Mouse (Mus musculus): ENCODE data around the gene Vti1a. TPM values are rescaled to one million over a fixed set of nuclear protein-coding genes. Genes with fewer than 3 reads are reported as not detected.

Vti1a gene
- polyA plus RNA-seq, 1 experiment: 35.0 TPM

- no peak overlapping the region for H3K4me3 ChIP-seq (replicated peaks; ENCODE audit: insufficient read depth, low read depth, low read length)
- H3K27me3 ChIP-seq (ENCODE audit: control insufficient read depth, insufficient read depth, low read length): no peaks in the 10 kb centered on the region
- no peak for DNase-seq
- TF ChIP-seq CTCF (IDR thresholded peaks at IDR 0.05; ENCODE audit: borderline replicate concordance, insufficient read depth, low read depth, low read length) (no peak), POLR2A (IDR thresholded peaks at IDR 0.05; ENCODE audit: borderline replicate concordance, insufficient read depth, low read length) (no peak)
- H3K4me1 ChIP-seq (ENCODE audit: control insufficient read depth, insufficient read depth, low read length): no peaks in the 10 kb centered on the region
- no peak overlapping the region for H3K27ac ChIP-seq (ENCODE audit: insufficient read depth, low read length)
- WGBS: 91% methylated on average over 10 of the region's 10 CpGs
Measured at GRCm38 (mm10) chr19:55649363-55649762, 333.3 kb downstream of the Vti1a start.

- 77% methylated on average over 9 of the region's 9 CpGs for WGBS
- no peak for TF ChIP-seq POLR2A (IDR thresholded peaks at IDR 0.05; ENCODE audit: borderline replicate concordance, insufficient read depth, low read length)
- no peak for TF ChIP-seq CTCF (IDR thresholded peaks at IDR 0.05; ENCODE audit: borderline replicate concordance, insufficient read depth, low read depth, low read length)
- Histone ChIP-seq H3K27ac (ENCODE audit: insufficient read depth, low read length) (no peak overlapping the region), H3K27me3 (ENCODE audit: control insufficient read depth, insufficient read depth, low read length) (no peaks in the 10 kb centered on the region), H3K4me3 (replicated peaks; ENCODE audit: insufficient read depth, low read depth, low read length) (no peak overlapping the region), H3K4me1 (ENCODE audit: control insufficient read depth, insufficient read depth, low read length) (no peaks in the 10 kb centered on the region)
- no peak for DNase-seq
Measured at GRCm38 (mm10) chr19:55651017-55651416, 334.9 kb downstream of the Vti1a start.

- no peak overlapping the region for H3K4me3 ChIP-seq (replicated peaks; ENCODE audit: insufficient read depth, low read depth, low read length)
- TF ChIP-seq CTCF (IDR thresholded peaks at IDR 0.05; ENCODE audit: borderline replicate concordance, insufficient read depth, low read depth, low read length): no peak
- no peak for TF ChIP-seq POLR2A (IDR thresholded peaks at IDR 0.05; ENCODE audit: borderline replicate concordance, insufficient read depth, low read length)
- 81% methylated on average over 7 of the region's 7 CpGs for WGBS
Measured at GRCm38 (mm10) chr19:55652693-55653265, 336.7 kb downstream of the Vti1a start.

GRCm38 (mm10) chr19:55660165-55660564 is 344.1 kb downstream of the Vti1a start:
- TF ChIP-seq CTCF (IDR thresholded peaks at IDR 0.05; ENCODE audit: borderline replicate concordance, insufficient read depth, low read depth, low read length) (no peak), POLR2A (IDR thresholded peaks at IDR 0.05; ENCODE audit: borderline replicate concordance, insufficient read depth, low read length) (no peak)
- Histone ChIP-seq H3K4me1 (ENCODE audit: control insufficient read depth, insufficient read depth, low read length) (no peaks in the 10 kb centered on the region), H3K27ac (ENCODE audit: insufficient read depth, low read length) (no peak overlapping the region), H3K27me3 (ENCODE audit: control insufficient read depth, insufficient read depth, low read length) (no peaks in the 10 kb centered on the region), H3K4me3 (replicated peaks; ENCODE audit: insufficient read depth, low read depth, low read length) (no peak overlapping the region)
- WGBS: 86% methylated on average over 11 of the region's 11 CpGs
- no peak for DNase-seq

More at GRCm38 (mm10) chr19:55652693-55653265, 336.7 kb downstream of the Vti1a start:
- no peaks in the 10 kb centered on the region for H3K27me3 ChIP-seq (ENCODE audit: control insufficient read depth, insufficient read depth, low read length)
- H3K27ac ChIP-seq (ENCODE audit: insufficient read depth, low read length): no peak overlapping the region
- no peaks in the 10 kb centered on the region for H3K4me1 ChIP-seq (ENCODE audit: control insufficient read depth, insufficient read depth, low read length)
- no peak for DNase-seq

GRCm38 (mm10) chr19:55662521-55663223 is 346.6 kb downstream of the Vti1a start:
- TF ChIP-seq CTCF (IDR thresholded peaks at IDR 0.05; ENCODE audit: borderline replicate concordance, insufficient read depth, low read depth, low read length) (no peak), POLR2A (IDR thresholded peaks at IDR 0.05; ENCODE audit: borderline replicate concordance, insufficient read depth, low read length) (no peak)
- Histone ChIP-seq H3K27ac (ENCODE audit: insufficient read depth, low read length) (no peak overlapping the region), H3K4me3 (replicated peaks; ENCODE audit: insufficient read depth, low read depth, low read length) (no peak overlapping the region), H3K27me3 (ENCODE audit: control insufficient read depth, insufficient read depth, low read length) (no peaks in the 10 kb centered on the region), H3K4me1 (ENCODE audit: control insufficient read depth, insufficient read depth, low read length) (no peaks in the 10 kb centered on the region)
- DNase-seq: no peak
- WGBS: 43% methylated on average over 5 of the region's 5 CpGs

- Histone ChIP-seq H3K27ac (ENCODE audit: insufficient read depth, low read length) (no peak overlapping the region), H3K4me3 (replicated peaks; ENCODE audit: insufficient read depth, low read depth, low read length) (no peak overlapping the region), H3K4me1 (ENCODE audit: control insufficient read depth, insufficient read depth, low read length) (no peaks in the 10 kb centered on the region), H3K27me3 (ENCODE audit: control insufficient read depth, insufficient read depth, low read length) (no peaks in the 10 kb centered on the region)
- 84% methylated on average over 9 of the region's 9 CpGs for WGBS
- no peak for DNase-seq
- TF ChIP-seq POLR2A (IDR thresholded peaks at IDR 0.05; ENCODE audit: borderline replicate concordance, insufficient read depth, low read length): no peak
- no peak for TF ChIP-seq CTCF (IDR thresholded peaks at IDR 0.05; ENCODE audit: borderline replicate concordance, insufficient read depth, low read depth, low read length)
Measured at GRCm38 (mm10) chr19:55667787-55668186, 351.7 kb downstream of the Vti1a start.

GRCm38 (mm10) chr19:55668896-55669295 is 352.8 kb downstream of the Vti1a start:
- 78% methylated on average over 9 of the region's 9 CpGs for WGBS
- Histone ChIP-seq H3K4me3 (replicated peaks; ENCODE audit: insufficient read depth, low read depth, low read length) (no peak overlapping the region), H3K27ac (ENCODE audit: insufficient read depth, low read length) (no peak overlapping the region), H3K4me1 (ENCODE audit: control insufficient read depth, insufficient read depth, low read length) (no peaks in the 10 kb centered on the region), H3K27me3 (ENCODE audit: control insufficient read depth, insufficient read depth, low read length) (no peaks in the 10 kb centered on the region)
- no peak for DNase-seq
- TF ChIP-seq CTCF (IDR thresholded peaks at IDR 0.05; ENCODE audit: borderline replicate concordance, insufficient read depth, low read depth, low read length) (no peak), POLR2A (IDR thresholded peaks at IDR 0.05; ENCODE audit: borderline replicate concordance, insufficient read depth, low read length) (no peak)

Other genes starting within 250 kb of the Vti1a start
- 38.4 and 41.9 TPM in 2 replicates for gene Gpam, start 189.1 kb upstream of the Vti1a start, polyA plus RNA-seq (2012; rRNA removed)
- gene Tectb, start 135.6 kb upstream of the Vti1a start, polyA plus RNA-seq (2012; rRNA removed): 0.03 TPM in 1 of 2 replicates, not detected in the other
- 0.05 and 0.10 TPM in 2 replicates for gene Gucy2g, start 75.1 kb upstream of the Vti1a start, polyA plus RNA-seq (2012; rRNA removed)
- gene Acsl5, start 64.4 kb upstream of the Vti1a start, polyA plus RNA-seq (2012; rRNA removed): 12.6 and 14.6 TPM in 2 replicates
- 26.4 and 27.0 TPM in 2 replicates for gene Zdhhc6, start 263 bp upstream of the Vti1a start, polyA plus RNA-seq (2012; rRNA removed)